Mouse (Mus musculus) kidney, embryonic 14.5 days (tissue): ENCODE measurements around the gene Tmem131l. TPM values are rescaled to one million over a fixed set of nuclear protein-coding genes. Genes with fewer than 3 reads are reported as not detected.

Source experiments
- ATAC-seq: fragments of 200-750 bp; cut with Nextera tagmentation; 2 replicates; pipeline ENCODE4 v1.8.0; 2017; ENCODE audit warnings: moderate number of reproducible peaks, mild to moderate bottlenecking, moderate TSS enrichment, moderate library complexity; ENCODE audit not compliant: low FRiP score, low TSS enrichment
- H3K27ac ChIP-seq: fragments of 300-500 bp; sonication (generic); 2 replicates; pipeline ENCODE4 v1.5.1; 2014; ENCODE audit warnings: low read depth, mild to moderate bottlenecking, low read length, moderate library complexity, mixed read lengths
- H3K27me3 ChIP-seq: fragments of 300-500 bp; sonication (generic); 2 replicates; pipeline ENCODE4 v1.6.1; 2014; ENCODE audit warnings: mild to moderate bottlenecking, low read length; ENCODE audit not compliant: control insufficient read depth, insufficient read depth
- H3K36me3 ChIP-seq: fragments of 300-500 bp; sonication (generic); 2 replicates; pipeline ENCODE4 v1.6.1; 2014; ENCODE audit warnings: low read length, mixed read lengths; ENCODE audit not compliant: control insufficient read depth, insufficient read depth
- H3K4me1 ChIP-seq: fragments of 300-500 bp; sonication (generic); 2 replicates; pipeline ENCODE4 v1.6.1; 2014; ENCODE audit warnings: low read length, mixed read lengths; ENCODE audit not compliant: control insufficient read depth, insufficient read depth
- H3K4me2 ChIP-seq: fragments of 300-500 bp; sonication (generic); replicated peaks from 2 replicates; pipeline ENCODE4 v1.6.1; 2014; ENCODE audit warnings: low read depth, mild to moderate bottlenecking, low read length
- H3K4me3 ChIP-seq: fragments of 300-500 bp; sonication (generic); 2 replicates; pipeline ENCODE4 v1.5.1; 2014; ENCODE audit warnings: mild to moderate bottlenecking, low read length
- H3K9ac ChIP-seq: fragments of 300-500 bp; sonication (generic); 2 replicates; pipeline ENCODE4 v1.6.1; 2014; ENCODE audit warnings: low read depth, mild to moderate bottlenecking, low read length, moderate library complexity
- H3K9me3 ChIP-seq: fragments of 300-500 bp; sonication (generic); 2 replicates; pipeline ENCODE4 v1.6.1; 2016; ENCODE audit warnings: low read length; ENCODE audit not compliant: control insufficient read depth
- WGBS: fragments of 180-500 bp; shearing (Covaris S2); extraction: QIAGEN DNeasy Blood & Tissue Kit; methylation state at CpG from one replicate; pipeline ENCODE4 v1.1.7; 2014; 5-methylcytosine and 5-hydroxymethylcytosine counted together
- polyA plus RNA-seq: library from polyadenylated mRNA; unstranded; fragments of >200 nt; fragmentation: Nextera tagmentation; extraction: Ambion mirVana; gene quantifications from 2 replicates; pipeline ENCODE4 v1.2.1, GENCODE M21; 2014

The Tmem131l gene
- polyA plus RNA-seq, 1 experiment from 2014 or later, result 45.3 TPM

- H3K27ac ChIP-seq, result no peak overlapping the region
- ATAC-seq, result no peak
Observed at GRCm38 (mm10) chr3:83980231-83980872, 59.6 kb downstream of the Tmem131l start.

GRCm38 (mm10) chr3:83978497-83979410 lies 61.2 kb downstream of the Tmem131l start:
- Histone ChIP-seq H3K4me2 (no peak overlapping the region), H3K36me3 (no peaks in the 10 kb centered on the region), H3K27me3 (no peaks in the 10 kb centered on the region), H3K9ac (no peak overlapping the region), H3K4me1 (peaks cover 7% of the 10 kb centered on the region; the same call in 1 of the 2 replicates), H3K27ac (no peak overlapping the region), H3K9me3 (no peaks in the 10 kb centered on the region), H3K4me3 (no peak overlapping the region)
- WGBS, result 86% methylated on average over 4 of the region's 4 CpGs
- ATAC-seq, result no peak

More at GRCm38 (mm10) chr3:83980231-83980872, 59.6 kb downstream of the Tmem131l start:
- H3K27me3 ChIP-seq, result no peaks in the 10 kb centered on the region
- 20% methylated on average over 6 of the region's 6 CpGs for WGBS
- no peak overlapping the region for H3K4me2 ChIP-seq
- H3K9ac ChIP-seq, result no peak overlapping the region
- H3K4me3 ChIP-seq, result no peak overlapping the region
- H3K9me3 ChIP-seq, result no peaks in the 10 kb centered on the region
- peaks cover 7% of the 10 kb centered on the region; the same call in 1 of the 2 replicates for H3K4me1 ChIP-seq
- no peaks in the 10 kb centered on the region for H3K36me3 ChIP-seq

GRCm38 (mm10) chr3:83977817-83978216 lies 62.2 kb downstream of the Tmem131l start:
- Histone ChIP-seq H3K4me2 (no peak overlapping the region), H3K27ac (no peak overlapping the region), H3K9ac (no peak overlapping the region), H3K36me3 (no peaks in the 10 kb centered on the region), H3K9me3 (no peaks in the 10 kb centered on the region), H3K4me1 (peaks cover 7% of the 10 kb centered on the region; the same call in 1 of the 2 replicates), H3K4me3 (no peak overlapping the region), H3K27me3 (no peaks in the 10 kb centered on the region)
- 93% methylated on average over 3 of the region's 3 CpGs for WGBS
- ATAC-seq, result no peak

GRCm38 (mm10) chr3:83976161-83976560 lies 63.8 kb downstream of the Tmem131l start:
- H3K27ac ChIP-seq, result no peak overlapping the region
- ATAC-seq, result no peak
- 91% methylated on average over 3 of the region's 3 CpGs for WGBS
- H3K4me3 ChIP-seq, result no peak overlapping the region
- no peaks in the 10 kb centered on the region for H3K36me3 ChIP-seq
- no peaks in the 10 kb centered on the region for H3K27me3 ChIP-seq
- peaks cover 7% of the 10 kb centered on the region; the same call in 1 of the 2 replicates for H3K4me1 ChIP-seq
- no peak overlapping the region for H3K9ac ChIP-seq
- H3K9me3 ChIP-seq, result no peaks in the 10 kb centered on the region
- H3K4me2 ChIP-seq, result no peak overlapping the region

GRCm38 (mm10) chr3:83973339-83973738 lies 66.6 kb downstream of the Tmem131l start:
- ATAC-seq, result no peak
- Histone ChIP-seq H3K4me3 (no peak overlapping the region), H3K4me2 (no peak overlapping the region), H3K9me3 (no peaks in the 10 kb centered on the region), H3K4me1 (no peaks in the 10 kb centered on the region; the same call in 1 of the 2 replicates), H3K36me3 (no peaks in the 10 kb centered on the region), H3K27me3 (no peaks in the 10 kb centered on the region), H3K9ac (no peak overlapping the region), H3K27ac (no peak overlapping the region)
- WGBS, result 65% methylated on average over 2 of the region's 2 CpGs

GRCm38 (mm10) chr3:83970629-83971028 lies 69.3 kb downstream of the Tmem131l start:
- no peaks in the 10 kb centered on the region; the same call in 1 of the 2 replicates for H3K4me1 ChIP-seq
- ATAC-seq, result no peak
- no peak overlapping the region for H3K4me3 ChIP-seq
- H3K36me3 ChIP-seq, result no peaks in the 10 kb centered on the region; the same call in 1 of the 2 replicates
- H3K4me2 ChIP-seq, result no peak overlapping the region
- WGBS, result 45% methylated on average over 1 of the region's 1 CpGs
- no peak overlapping the region for H3K9ac ChIP-seq
- H3K27ac ChIP-seq, result no peak overlapping the region
- H3K27me3 ChIP-seq, result no peaks in the 10 kb centered on the region
- H3K9me3 ChIP-seq, result no peaks in the 10 kb centered on the region

GRCm38 (mm10) chr3:83969081-83969480 lies 70.9 kb downstream of the Tmem131l start:
- no peaks in the 10 kb centered on the region; the same call in 1 of the 2 replicates for H3K4me1 ChIP-seq
- ATAC-seq, result no peak
- H3K4me3 ChIP-seq, result no peak overlapping the region
- no peak overlapping the region for H3K27ac ChIP-seq
- H3K9ac ChIP-seq, result no peak overlapping the region
- no peak overlapping the region for H3K4me2 ChIP-seq
- no peaks in the 10 kb centered on the region for H3K9me3 ChIP-seq
- 89% methylated on average over 4 of the region's 4 CpGs for WGBS
- H3K27me3 ChIP-seq, result no peaks in the 10 kb centered on the region
- H3K36me3 ChIP-seq, result no peaks in the 10 kb centered on the region; the same call in 1 of the 2 replicates

GRCm38 (mm10) chr3:83967791-83968190 lies 72.2 kb downstream of the Tmem131l start:
- Histone ChIP-seq H3K27me3 (no peaks in the 10 kb centered on the region), H3K9me3 (no peaks in the 10 kb centered on the region), H3K36me3 (no peaks in the 10 kb centered on the region; the same call in 1 of the 2 replicates), H3K27ac (no peak overlapping the region), H3K4me3 (no peak overlapping the region), H3K9ac (no peak overlapping the region), H3K4me1 (no peaks in the 10 kb centered on the region; the same call in 1 of the 2 replicates), H3K4me2 (no peak overlapping the region)
- no peak for ATAC-seq
- WGBS, result 88% methylated on average over 3 of the region's 3 CpGs

GRCm38 (mm10) chr3:83965333-83965732 lies 74.6 kb downstream of the Tmem131l start:
- no peaks in the 10 kb centered on the region for H3K9me3 ChIP-seq
- WGBS, result 77% methylated on average over 2 of the region's 2 CpGs
- H3K4me2 ChIP-seq, result no peak overlapping the region
- H3K27ac ChIP-seq, result no peak overlapping the region
- no peaks in the 10 kb centered on the region for H3K27me3 ChIP-seq
- H3K36me3 ChIP-seq, result peaks cover 7% of the 10 kb centered on the region; the same call in 1 of the 2 replicates
- H3K4me3 ChIP-seq, result no peak overlapping the region
- no peak for ATAC-seq
- H3K9ac ChIP-seq, result no peak overlapping the region
- H3K4me1 ChIP-seq, result no peaks in the 10 kb centered on the region
